Mouse (Mus musculus) stomach, postnatal 0 days (tissue): ENCODE data around the gene Asb3. TPM values are rescaled to one million over a fixed set of nuclear protein-coding genes. Genes with fewer than 3 reads are reported as not detected.

Experiments used
- ATAC-seq: fragments of 200-750 bp; cut with Nextera tagmentation; 2 replicates; pipeline ENCODE4 v1.8.0; 2017; ENCODE audit not compliant: low FRiP score, low TSS enrichment
- DNase-seq: peaks from one replicate; pipeline ENCODE4 v3.0.0-alpha.2; 2016; ENCODE audit warnings: low spot score
- H3K27ac ChIP-seq: fragments of 300-500 bp; sonication (generic); replicated peaks from 2 replicates; pipeline ENCODE4 v1.5.1; 2014; ENCODE audit warnings: mild to moderate bottlenecking, control low read depth
- H3K27me3 ChIP-seq: fragments of 300-500 bp; sonication (generic); 2 replicates; pipeline ENCODE4 v1.6.1; 2014; ENCODE audit warnings: low read length; ENCODE audit not compliant: control insufficient read depth, insufficient read depth
- H3K36me3 ChIP-seq: fragments of 300-500 bp; sonication (generic); 2 replicates; pipeline ENCODE4 v1.6.1; 2014; ENCODE audit warnings: low read length, mixed read lengths; ENCODE audit not compliant: control insufficient read depth, insufficient read depth
- H3K4me1 ChIP-seq: fragments of 300-500 bp; sonication (generic); replicated peaks from 2 replicates; pipeline ENCODE4 v1.6.1; 2014; ENCODE audit warnings: antibody characterized with exemption; ENCODE audit not compliant: control insufficient read depth, insufficient read depth
- H3K4me2 ChIP-seq: fragments of 300-500 bp; sonication (generic); replicated peaks from 2 replicates; pipeline ENCODE4 v1.6.1; 2014; ENCODE audit warnings: low read depth, mild to moderate bottlenecking, control low read depth, moderate library complexity
- H3K4me3 ChIP-seq: fragments of 300-500 bp; sonication (generic); 2 replicates; pipeline ENCODE4 v1.5.1; 2014; ENCODE audit warnings: low read depth, low read length, control low read depth
- H3K9ac ChIP-seq: fragments of 300-500 bp; sonication (generic); 2 replicates; pipeline ENCODE4 v1.6.1; 2014; ENCODE audit warnings: mild to moderate bottlenecking, low read length, control low read depth, mixed read lengths
- H3K9me3 ChIP-seq: fragments of 300-500 bp; sonication (generic); 2 replicates; pipeline ENCODE4 v1.6.1; 2016; ENCODE audit warnings: low read length; ENCODE audit not compliant: control insufficient read depth
- CTCF ChIP-seq: IDR thresholded peaks from 2 replicates; pipeline ENCODE4 v1.5.1; 2016; ENCODE audit warnings: antibody characterized with exemption, low read depth, mild to moderate bottlenecking, moderate library complexity
- EP300 ChIP-seq: optimal IDR thresholded peaks from 2 replicates; pipeline ENCODE3; 2016; ENCODE audit warnings: antibody characterized with exemption
- WGBS: fragments of 180-500 bp; shearing (Covaris S2); extraction: QIAGEN DNeasy Blood & Tissue Kit; methylation state at CpG from one replicate; pipeline ENCODE4 v1.1.7; 2014; 5-methylcytosine and 5-hydroxymethylcytosine counted together
- polyA plus RNA-seq: library from polyadenylated mRNA; unstranded; fragments of >200 nt; fragmentation: Nextera tagmentation; extraction: Ambion mirVana; gene quantifications from 2 replicates; pipeline ENCODE4 v1.2.1, GENCODE M21; 2015

Gene Asb3
- polyA plus RNA-seq, result 14.7 and 15.1 TPM in 2 replicates

DNA sequence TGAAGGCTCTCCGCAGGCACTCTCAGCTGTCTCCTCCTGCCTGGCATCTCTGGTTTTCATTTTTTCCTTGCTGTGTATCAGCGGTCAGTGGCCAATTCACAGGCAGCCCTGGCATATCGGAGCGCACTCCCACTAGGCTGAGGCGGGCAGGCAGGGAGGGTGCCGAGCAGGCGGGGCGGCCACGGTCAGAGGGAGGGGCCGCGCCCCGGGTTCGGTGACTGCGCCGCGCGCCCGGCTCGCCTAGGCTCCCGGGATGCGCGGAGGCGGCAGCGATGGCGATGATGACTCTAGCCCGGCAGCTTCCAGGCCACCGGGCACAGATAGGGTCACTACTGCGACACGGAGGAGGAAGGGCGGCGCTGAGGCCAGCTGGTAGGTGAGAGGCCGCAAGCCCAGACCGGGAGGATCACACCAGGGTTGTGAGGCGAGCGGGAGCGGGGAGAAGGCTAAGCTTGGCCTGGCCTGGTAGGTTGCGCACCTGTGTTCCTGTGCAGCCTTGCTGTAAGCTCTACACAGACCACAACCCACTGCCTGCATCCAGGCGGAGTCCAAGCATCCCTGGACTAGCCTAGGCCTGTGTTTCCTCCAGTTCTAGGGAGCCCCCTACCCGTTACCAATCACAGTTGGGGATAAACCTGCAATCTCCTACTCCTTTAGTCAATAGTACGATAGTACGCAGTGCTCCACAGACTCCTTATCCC is at the start of gene Asb3, which contains the start of gene Gpr75:
TSS of gene Asb3 (plus strand) at position 246 of the 701 bp plus-strand sequence.
TSS of gene Gpr75 (plus strand) at position 188 of the 701 bp plus-strand sequence.
- no peaks in the 10 kb centered on the region for H3K4me1 ChIP-seq
- H3K4me2 ChIP-seq, result peak within 1 kb of the TSS; percentile 80
- ATAC-seq (peak; percentile 92), DNase-seq (peak; percentile 74)
- H3K9ac ChIP-seq, result peak within 1 kb of the TSS; percentile 51
- H3K9me3 ChIP-seq, result no peaks in the 10 kb centered on the region
- no peak within 1 kb of the TSS for H3K27ac ChIP-seq
- peak within 1 kb of the TSS; percentile 40 for H3K4me3 ChIP-seq
- no peaks in the 10 kb centered on the region for H3K27me3 ChIP-seq
- WGBS, result 4% methylated on average over 41 of the region's 41 CpGs
- no peaks in the 10 kb centered on the region for H3K36me3 ChIP-seq
- no peak for TF ChIP-seq CTCF
- no peak for TF ChIP-seq EP300

DNA sequence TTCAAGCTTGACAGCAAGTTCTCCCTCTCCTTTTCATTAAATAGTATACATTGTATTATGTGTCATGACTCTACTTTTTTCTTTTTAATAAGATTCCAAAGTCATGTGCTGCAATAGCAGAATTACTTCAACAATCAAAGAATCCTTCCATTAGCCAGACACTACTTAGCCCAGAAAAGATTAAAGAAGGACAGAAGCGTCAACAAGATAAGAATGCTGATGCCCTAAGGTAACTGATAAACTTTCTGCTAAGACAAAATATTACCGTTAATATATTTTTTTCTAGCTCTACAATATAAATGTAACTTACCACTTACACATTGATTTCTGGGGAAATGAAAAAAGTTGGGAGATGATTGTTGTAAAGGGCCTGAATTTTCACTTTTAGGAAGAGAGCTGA is 46.4 kb upstream of the Asb3 start:
- Histone ChIP-seq H3K27ac (no peak overlapping the region), H3K4me3 (no peak overlapping the region), H3K9ac (no peak overlapping the region), H3K4me2 (no peak overlapping the region), H3K36me3 (peaks cover 10% of the 10 kb centered on the region), H3K4me1 (no peaks in the 10 kb centered on the region), H3K9me3 (no peaks in the 10 kb centered on the region), H3K27me3 (no peaks in the 10 kb centered on the region)
- DNase-seq (no peak), ATAC-seq (no peak)
- TF ChIP-seq EP300 (no peak), CTCF (no peak)
- WGBS, result 89% methylated on average over 2 of the region's 2 CpGs

DNA sequence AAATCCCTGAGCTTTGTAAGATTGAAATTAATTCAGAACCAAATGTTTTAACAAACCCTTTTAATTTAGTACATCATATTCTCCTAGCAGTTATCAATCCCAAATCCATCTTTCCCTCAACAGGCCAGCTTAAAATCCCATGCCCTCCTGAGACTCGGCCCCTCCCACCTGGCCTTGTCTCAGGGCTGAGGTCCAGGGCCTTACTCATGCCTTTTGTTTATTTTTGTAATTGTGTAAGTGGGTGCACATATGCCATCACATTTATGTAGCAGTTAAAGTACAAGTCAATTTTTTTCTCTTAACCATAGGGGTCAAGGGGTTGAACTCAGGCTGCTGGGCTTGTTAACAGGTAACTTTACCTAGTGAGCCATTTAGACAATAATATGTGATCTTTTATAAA is 40.9 kb upstream of the Asb3 start:
- no peak overlapping the region for H3K9ac ChIP-seq
- H3K9me3 ChIP-seq, result no peaks in the 10 kb centered on the region
- DNase-seq (no peak), ATAC-seq (no peak)
- TF ChIP-seq EP300 (no peak), CTCF (no peak)
- H3K27ac ChIP-seq, result no peak overlapping the region
- H3K4me1 ChIP-seq, result no peaks in the 10 kb centered on the region
- no peaks in the 10 kb centered on the region for H3K27me3 ChIP-seq
- peaks cover 9% of the 10 kb centered on the region; the same call in 1 of the 2 replicates for H3K36me3 ChIP-seq
- WGBS, result 68% methylated on average over 1 of the region's 1 CpGs
- H3K4me2 ChIP-seq, result no peak overlapping the region
- H3K4me3 ChIP-seq, result no peak overlapping the region

DNA sequence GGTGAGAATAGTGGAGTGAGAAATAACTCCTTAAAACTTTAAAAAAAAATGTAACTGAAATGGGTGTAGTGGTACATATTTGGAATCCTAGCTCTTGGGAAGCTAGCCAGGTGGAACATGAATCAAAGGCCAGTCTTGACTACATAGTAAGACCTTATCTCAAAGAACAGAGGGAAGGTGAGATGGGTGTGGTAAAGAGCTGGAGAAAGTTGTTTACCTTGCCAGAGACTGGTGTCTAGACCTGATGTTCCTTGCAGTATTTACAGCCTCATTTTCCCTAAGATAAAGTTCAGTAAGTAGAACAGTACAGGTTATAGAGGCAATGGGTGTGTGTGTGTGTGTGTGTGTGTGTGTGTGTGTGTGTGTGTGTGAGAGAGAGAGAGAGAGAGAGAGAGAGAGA is 12.8 kb upstream of the Asb3 start:
- no peak overlapping the region for H3K9ac ChIP-seq
- no peaks in the 10 kb centered on the region for H3K9me3 ChIP-seq
- H3K4me3 ChIP-seq, result no peak overlapping the region
- H3K27me3 ChIP-seq, result no peaks in the 10 kb centered on the region
- no peaks in the 10 kb centered on the region for H3K4me1 ChIP-seq
- ATAC-seq (peak; percentile 74; the same call in 1 of the 2 replicates), DNase-seq (no peak)
- H3K36me3 ChIP-seq, result peaks cover 8% of the 10 kb centered on the region
- no peak overlapping the region for H3K27ac ChIP-seq
- H3K4me2 ChIP-seq, result no peak overlapping the region
- TF ChIP-seq CTCF (no peak), EP300 (no peak)

DNA sequence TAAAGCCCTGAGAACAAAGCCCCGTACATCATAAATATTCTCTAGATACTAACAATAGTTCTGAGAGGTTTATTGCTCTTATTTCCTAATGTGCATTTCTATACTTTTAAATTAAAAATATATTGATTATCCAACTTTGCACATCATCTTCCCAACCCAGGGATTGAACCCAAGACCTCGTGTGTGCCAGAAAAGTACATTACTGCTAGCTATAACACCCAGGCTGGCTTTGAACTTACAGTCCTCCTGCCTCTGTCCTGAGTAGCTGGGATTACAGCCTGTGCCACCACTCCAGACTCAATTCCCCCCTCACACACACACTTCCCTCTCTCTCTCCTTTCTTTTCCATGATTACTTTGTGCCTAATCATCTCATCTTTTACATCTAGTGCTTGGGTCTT is 2.9 kb downstream of the Asb3 start:
- no peaks in the 10 kb centered on the region for H3K27me3 ChIP-seq
- no peak overlapping the region for H3K4me2 ChIP-seq
- no peak overlapping the region for H3K27ac ChIP-seq
- no peaks in the 10 kb centered on the region for H3K4me1 ChIP-seq
- H3K36me3 ChIP-seq, result no peaks in the 10 kb centered on the region
- 78% methylated on average over 2 of the region's 2 CpGs for WGBS
- ATAC-seq, result no peak
- H3K9me3 ChIP-seq, result no peaks in the 10 kb centered on the region
- no peak overlapping the region for H3K9ac ChIP-seq
- no peak for TF ChIP-seq EP300
- no peak for TF ChIP-seq CTCF
- no peak overlapping the region for H3K4me3 ChIP-seq
- no peak for DNase-seq

DNA sequence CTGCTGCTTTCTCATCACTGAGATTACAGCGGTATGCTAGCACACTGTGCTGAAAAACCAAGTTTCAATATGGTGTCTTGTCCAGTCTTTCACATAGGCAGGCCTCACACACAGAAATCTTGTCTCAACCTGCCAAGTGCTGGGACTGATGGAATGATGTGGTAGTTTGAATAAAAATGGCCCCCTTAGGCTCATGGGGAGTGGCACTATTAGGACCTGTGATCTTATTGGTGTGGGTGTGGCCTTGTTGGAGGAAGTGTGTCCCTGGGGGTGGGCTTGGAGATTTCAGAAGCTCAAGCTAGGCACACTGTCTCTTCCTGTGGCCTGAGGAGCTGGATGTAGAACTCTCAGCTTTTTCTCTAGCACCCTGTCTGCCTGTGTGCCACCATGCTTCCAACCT is 11.0 kb downstream of the Asb3 start:
- no peaks in the 10 kb centered on the region for H3K4me1 ChIP-seq
- H3K27me3 ChIP-seq, result no peaks in the 10 kb centered on the region
- 89% methylated on average over 1 of the region's 1 CpGs for WGBS
- TF ChIP-seq CTCF (no peak), EP300 (no peak)
- ATAC-seq, result no peak
- DNase-seq, result no peak
- H3K27ac ChIP-seq, result no peak overlapping the region
- H3K9ac ChIP-seq, result no peak overlapping the region
- no peak overlapping the region for H3K4me3 ChIP-seq
- H3K36me3 ChIP-seq, result no peaks in the 10 kb centered on the region
- H3K9me3 ChIP-seq, result no peaks in the 10 kb centered on the region
- H3K4me2 ChIP-seq, result no peak overlapping the region
